Mouse (Mus musculus): ENCODE measurements around the gene Gpsm3.

GRCm38 (mm10) chr17:34564003-34564421, 25.6 kb upstream of the Gpsm3 start, which contains the start of gene Notch4:
- TF ChIP-seq MAX (IDR thresholded peaks at IDR 0.05; ENCODE audit: low read depth) (no peak), POLR2A (IDR thresholded peaks at IDR 0.05; ENCODE audit: insufficient read length, low read depth) (no peak), TCF12 (IDR thresholded peaks at IDR 0.05; ENCODE audit: insufficient read depth, poor library complexity, severe bottlenecking) (no peak), MYOG (IDR thresholded peaks at IDR 0.05; ENCODE audit: control insufficient read depth in 1 of 3, insufficient read depth in 1 of 3, insufficient read length in 2 of 3, low read depth in 2 of 3) (no peak), POLR2AphosphoS2 (IDR thresholded peaks at IDR 0.05; ENCODE audit: insufficient read length, low read depth) (no peak), USF1 (IDR thresholded peaks at IDR 0.05; ENCODE audit: low read depth) (no peak), CEBPB (IDR thresholded peaks at IDR 0.05; ENCODE audit: insufficient read depth, poor library complexity, severe bottlenecking) (no peak)

Data from myocyte (in vitro differentiated cells).